Mouse (Mus musculus) midbrain, embryonic 11.5 days (tissue): Measurements from ENCODE around the gene Egln3. TPM values are rescaled to one million over a fixed set of nuclear protein-coding genes. Genes with fewer than 3 reads are reported as not detected.

Experiments used
- ATAC-seq: fragments of 200-750 bp; cut with Nextera tagmentation; 2 replicates; pipeline ENCODE4 v1.8.0; 2017; ENCODE audit warnings: moderate TSS enrichment, moderate library complexity; ENCODE audit not compliant: low FRiP score
- DNase-seq: peaks from one replicate; pipeline ENCODE4 v3.0.0; 2015; ENCODE audit warnings: low spot score; ENCODE audit errors: missing footprints
- H3K27ac ChIP-seq: fragments of 300-500 bp; sonication (generic); 2 replicates; pipeline ENCODE4 v1.5.1; 2014; ENCODE audit warnings: low read depth, low read length
- H3K27me3 ChIP-seq: fragments of 300-500 bp; sonication (generic); 2 replicates; pipeline ENCODE4 v1.6.1; 2014; ENCODE audit warnings: mild to moderate bottlenecking, low read length, moderate library complexity, mixed read lengths; ENCODE audit not compliant: control insufficient read depth, insufficient read depth
- H3K36me3 ChIP-seq: fragments of 300-500 bp; sonication (generic); 2 replicates; pipeline ENCODE4 v1.6.1; 2014; ENCODE audit warnings: mild to moderate bottlenecking, low read length, moderate library complexity, mixed read lengths; ENCODE audit not compliant: control insufficient read depth, insufficient read depth
- H3K4me1 ChIP-seq: fragments of 300-500 bp; sonication (generic); 2 replicates; pipeline ENCODE4 v1.6.1; 2014; ENCODE audit warnings: low read length; ENCODE audit not compliant: control insufficient read depth, insufficient read depth
- H3K4me2 ChIP-seq: fragments of 300-500 bp; sonication (generic); 2 replicates; pipeline ENCODE4 v1.6.1; 2014; ENCODE audit warnings: mild to moderate bottlenecking, moderate library complexity
- H3K4me3 ChIP-seq: fragments of 300-500 bp; sonication (generic); 2 replicates; pipeline ENCODE4 v1.5.1; 2014; ENCODE audit warnings: low read depth, low read length
- H3K9ac ChIP-seq: fragments of 300-500 bp; sonication (generic); 2 replicates; pipeline ENCODE4 v1.6.1; 2014; ENCODE audit warnings: low read length
- H3K9me3 ChIP-seq: fragments of 300-500 bp; sonication (generic); 2 replicates; pipeline ENCODE4 v1.6.1; 2016; ENCODE audit warnings: low read length; ENCODE audit not compliant: control insufficient read depth
- WGBS: fragments of 180-500 bp; shearing (Covaris S2); extraction: QIAGEN DNeasy Blood & Tissue Kit; methylation state at CpG from one replicate; pipeline ENCODE4 v1.1.7; 2014; 5-methylcytosine and 5-hydroxymethylcytosine counted together
- polyA plus RNA-seq: library from polyadenylated mRNA; unstranded; fragments of >200 nt; fragmentation: Nextera tagmentation; extraction: Ambion mirVana; gene quantifications from 2 replicates; pipeline ENCODE4 v1.2.1, GENCODE M21; 2014

Egln3 gene
- polyA plus RNA-seq, 1 experiment from 2014 or later: 3.8 TPM

DNA sequence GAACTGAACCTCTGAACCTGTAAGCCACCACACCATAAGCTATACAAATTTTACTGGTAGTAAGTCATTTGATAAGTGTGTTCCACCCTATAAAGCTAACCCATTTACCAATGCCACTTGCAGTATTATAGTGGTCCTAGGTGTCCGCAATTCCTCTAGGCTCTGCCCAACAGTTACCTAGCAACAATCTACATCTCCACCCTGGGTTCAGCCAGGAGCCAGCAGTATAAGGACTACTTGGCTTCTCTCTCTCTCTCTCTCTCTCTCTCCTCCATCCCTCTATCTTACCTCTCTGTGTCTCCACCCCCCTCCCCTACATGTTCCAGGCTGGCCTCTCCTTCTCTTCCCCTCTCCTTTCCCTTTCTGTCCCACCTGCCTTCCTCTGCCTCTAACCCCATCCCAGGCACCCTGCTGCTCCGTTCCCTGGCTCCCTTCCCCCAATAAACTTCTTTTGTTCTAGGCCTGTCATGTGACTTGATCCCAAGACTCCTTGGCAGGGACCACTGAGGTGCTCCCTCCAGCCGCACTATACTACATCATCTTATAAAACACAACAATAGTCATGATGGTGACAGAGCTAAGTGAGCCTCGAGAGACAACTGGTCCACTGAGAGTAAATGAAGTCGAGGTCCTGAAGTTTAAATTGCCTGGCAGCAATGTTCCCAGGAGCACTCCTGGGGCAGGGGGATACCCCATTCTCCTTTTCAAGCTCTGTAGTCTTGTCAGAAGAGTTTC, 42.0 kb downstream of the Egln3 start:
- H3K27ac ChIP-seq: no peak overlapping the region

DNA sequence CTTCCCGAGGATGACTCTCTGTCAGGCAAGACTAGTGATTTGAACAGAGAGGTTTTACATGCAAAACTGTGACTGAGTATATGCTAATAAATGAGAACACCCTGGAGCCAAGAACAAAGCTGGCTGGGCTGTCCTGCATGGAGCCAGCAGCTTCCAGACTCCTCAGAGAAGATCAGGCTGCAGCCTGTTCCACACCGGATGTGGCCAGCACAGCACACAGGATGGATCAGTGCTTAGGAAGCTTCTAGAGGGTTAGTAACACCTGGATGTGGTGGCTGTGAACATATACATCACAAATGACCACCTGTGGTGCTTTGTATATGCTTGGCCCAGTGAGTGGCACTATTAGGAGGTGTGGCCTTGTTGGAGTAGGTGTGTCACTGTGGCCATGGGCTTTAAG, 43.4 kb downstream of the Egln3 start:
- no peak for DNase-seq
- no peak overlapping the region for H3K27ac ChIP-seq
- H3K4me2 ChIP-seq: no peak overlapping the region
- peaks cover 5% of the 10 kb centered on the region; the same call in 1 of the 2 replicates for H3K27me3 ChIP-seq
- H3K9me3 ChIP-seq: no peaks in the 10 kb centered on the region
- H3K4me3 ChIP-seq: no peak overlapping the region
- no peaks in the 10 kb centered on the region for H3K36me3 ChIP-seq
- WGBS: 81% methylated on average over 2 of the region's 2 CpGs
- no peak for ATAC-seq
- peaks cover 21% of the 10 kb centered on the region for H3K4me1 ChIP-seq
- H3K9ac ChIP-seq: no peak overlapping the region

More for the DNA sequence above, 42.0 kb downstream of the Egln3 start:
- DNase-seq (no peak), ATAC-seq (peak; percentile 35; the same call in 1 of the 2 replicates)
- 11% methylated on average over 5 of the region's 5 CpGs for WGBS
- Histone ChIP-seq H3K4me3 (no peak overlapping the region), H3K9ac (no peak overlapping the region), H3K27me3 (peaks cover 5% of the 10 kb centered on the region; the same call in 1 of the 2 replicates), H3K36me3 (no peaks in the 10 kb centered on the region), H3K9me3 (no peaks in the 10 kb centered on the region), H3K4me2 (no peak overlapping the region), H3K4me1 (peaks cover 21% of the 10 kb centered on the region)

DNA sequence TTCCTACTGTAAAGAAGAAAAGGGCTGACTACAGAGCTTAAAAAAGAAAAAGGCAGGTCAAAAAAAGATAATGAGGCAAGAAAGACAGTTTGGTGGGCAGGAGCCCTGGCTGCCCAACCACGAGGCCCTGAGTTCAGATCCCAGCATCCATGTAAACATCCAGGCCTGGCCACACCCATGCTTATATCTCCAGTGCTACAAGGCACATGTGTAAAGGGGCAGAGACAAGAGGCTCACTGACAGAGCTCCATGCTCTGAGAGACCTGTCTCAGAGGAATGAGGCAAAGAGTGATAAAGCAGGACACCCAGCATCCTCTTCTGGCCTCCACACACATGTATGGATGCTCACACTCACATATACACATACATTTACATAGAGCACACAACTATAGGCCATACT, 48.9 kb downstream of the Egln3 start:
- DNase-seq (no peak), ATAC-seq (no peak)
- no peaks in the 10 kb centered on the region for H3K27me3 ChIP-seq
- H3K4me3 ChIP-seq: no peak overlapping the region
- no peak overlapping the region for H3K4me2 ChIP-seq
- no peak overlapping the region for H3K27ac ChIP-seq
- 79% methylated on average over 1 of the region's 1 CpGs for WGBS
- no peaks in the 10 kb centered on the region for H3K36me3 ChIP-seq
- H3K9ac ChIP-seq: no peak overlapping the region
- no peaks in the 10 kb centered on the region for H3K4me1 ChIP-seq
- H3K9me3 ChIP-seq: no peaks in the 10 kb centered on the region

GRCm38 (mm10) chr12:54146943-54147556, 56.6 kb downstream of the Egln3 start:
- H3K4me1 ChIP-seq: no peaks in the 10 kb centered on the region
- H3K27me3 ChIP-seq: no peaks in the 10 kb centered on the region
- H3K9me3 ChIP-seq: no peaks in the 10 kb centered on the region
- WGBS: 28% methylated on average over 12 of the region's 12 CpGs
- no peak overlapping the region for H3K9ac ChIP-seq
- no peak overlapping the region; the same call in 1 of the 2 replicates for H3K4me2 ChIP-seq
- H3K4me3 ChIP-seq: no peak overlapping the region
- no peak overlapping the region for H3K27ac ChIP-seq
- no peak for DNase-seq
- ATAC-seq: 0 out of 2 replicates have a peak, but pooled peaks have one; percentile 33
- H3K36me3 ChIP-seq: no peaks in the 10 kb centered on the region
